Mouse (Mus musculus) ZHBTc4 (cell line): ENCODE measurements at regions not wholly inside any gene's neighbourhood (a gene's known extent, or its start where the extent isn't known, plus 50 kb on each side); places are given as distances from the start of the nearest gene placed in this dataset.

Experiments
- DNase-seq: peaks from one replicate; pipeline ENCODE4 v3.0.0-alpha.2; 2011; ENCODE audit warnings: low read depth, low spot score

DNA sequence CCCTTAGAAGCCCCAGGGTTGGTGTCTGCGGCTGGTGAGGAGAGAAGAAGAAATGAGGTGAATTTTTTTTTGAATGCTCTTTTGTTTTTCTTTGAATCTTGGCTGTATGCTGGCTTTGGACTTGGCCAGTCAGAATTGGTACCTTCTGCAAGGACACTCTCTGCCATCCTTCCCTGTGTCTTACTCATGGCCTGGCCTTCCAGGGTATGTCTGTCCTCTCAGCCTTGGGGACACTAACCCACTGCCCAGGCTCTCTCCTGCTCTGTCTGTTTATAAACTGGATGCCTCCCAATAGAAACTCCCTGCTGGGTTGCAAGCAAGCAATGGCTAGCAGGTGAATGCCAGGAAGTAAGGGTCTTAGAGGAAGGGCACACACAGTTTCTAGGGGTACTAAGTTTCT lies 110.4 kb upstream of the Sdk2 start:
- no peak for DNase-seq

DNA sequence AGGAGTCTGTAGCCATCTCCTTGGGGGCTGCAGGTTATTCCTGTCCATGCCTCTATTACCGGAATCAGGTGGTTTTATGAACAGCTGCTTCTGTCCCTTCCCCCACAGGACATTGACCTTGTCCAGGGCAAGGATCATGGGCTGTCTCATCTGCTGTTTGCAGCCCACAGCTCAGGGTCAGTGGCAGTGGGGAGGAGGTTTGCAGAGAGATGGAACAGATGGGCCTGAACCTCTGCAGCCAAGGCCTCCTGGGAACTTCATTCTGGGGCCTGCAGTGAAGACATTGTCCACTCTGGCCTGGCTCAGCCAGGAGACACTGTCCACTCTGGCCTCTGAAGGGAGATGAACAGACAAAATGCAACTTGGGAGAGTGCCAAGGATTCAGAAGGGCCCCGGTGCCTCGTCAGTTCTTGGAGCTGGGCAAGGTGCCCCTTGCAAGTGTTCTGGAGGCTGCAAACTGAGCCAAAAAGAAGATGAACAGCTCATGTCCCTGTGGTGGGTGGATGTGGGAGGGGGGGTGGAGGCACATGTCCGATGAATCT lies 109.9 kb upstream of the Sdk2 start:
- no peak for DNase-seq

DNA sequence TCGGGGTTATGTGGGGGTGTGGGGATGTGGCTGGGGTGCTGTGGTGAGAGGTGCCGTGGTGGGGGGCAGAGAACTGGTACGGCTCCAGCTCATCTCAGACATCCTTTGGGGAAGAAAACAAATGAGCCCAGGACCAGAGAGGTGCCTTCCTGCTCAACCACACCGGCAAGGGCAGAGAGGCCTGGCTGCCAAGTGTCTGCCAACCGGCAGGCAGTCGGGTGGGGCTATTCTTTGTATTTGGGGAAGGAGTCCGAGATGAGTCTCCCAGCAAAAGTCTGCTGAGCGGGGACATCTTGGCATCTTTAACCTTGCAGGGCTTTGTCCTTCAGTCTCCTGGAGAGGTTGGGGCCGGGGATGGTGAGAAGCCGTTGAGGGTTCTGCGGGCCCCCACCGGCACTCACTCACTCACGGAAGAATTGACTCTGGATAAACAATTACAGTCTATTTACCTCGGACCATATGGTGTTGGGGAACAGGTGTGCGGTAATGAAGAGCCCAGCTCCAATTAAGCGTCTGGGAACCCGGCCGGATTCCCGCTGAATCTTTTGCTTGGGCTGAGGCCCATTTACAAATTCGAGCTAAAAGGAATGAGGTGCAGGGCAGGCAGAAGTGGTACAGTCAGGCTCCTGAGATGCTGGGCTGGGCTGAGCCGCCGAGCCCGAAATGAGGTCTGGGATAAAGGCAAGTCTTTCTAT lies 108.7 kb upstream of the Sdk2 start:
- no peak for DNase-seq

DNA sequence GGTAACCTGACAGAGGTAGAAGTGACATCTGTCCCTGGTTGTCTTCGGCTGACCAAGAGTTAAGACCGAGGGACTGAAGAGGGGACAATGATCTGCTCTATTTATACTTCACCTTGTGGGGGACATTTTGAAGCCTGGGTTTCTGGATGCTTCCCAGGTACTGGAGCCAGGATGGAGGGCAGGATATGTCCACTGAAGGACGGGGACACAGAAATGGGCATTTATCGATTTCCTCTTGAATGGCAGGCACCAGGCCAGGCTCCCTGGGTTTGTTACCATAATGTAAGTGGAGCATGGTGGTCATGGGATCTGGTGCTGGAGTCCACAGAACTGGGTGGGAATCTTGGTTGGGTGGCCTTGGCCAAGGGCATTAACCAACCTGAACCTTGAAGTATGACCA lies 108.0 kb upstream of the Sdk2 start:
- DNase-seq = no peak

DNA sequence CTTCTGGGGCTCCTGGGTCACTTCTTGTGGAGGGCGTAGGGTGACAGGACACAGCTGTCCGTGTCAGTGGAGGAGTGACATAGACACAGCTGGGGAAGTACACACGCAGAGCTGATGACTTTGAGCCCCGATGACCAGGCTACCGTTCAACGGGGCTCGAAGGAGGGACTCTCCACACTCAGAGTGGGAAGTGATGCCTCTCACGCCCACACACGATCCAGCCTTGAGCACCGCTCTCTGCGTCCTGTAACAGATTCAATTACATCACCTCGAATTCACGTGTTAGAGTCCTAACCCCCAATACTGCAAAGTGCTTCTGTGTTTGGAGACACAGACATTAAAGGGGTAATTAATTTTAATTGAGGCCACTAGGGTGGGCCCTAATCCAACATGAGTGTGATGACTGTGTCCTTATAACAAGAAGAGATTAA lies 101.4 kb upstream of the Sdk2 start:
- DNase-seq = no peak

DNA sequence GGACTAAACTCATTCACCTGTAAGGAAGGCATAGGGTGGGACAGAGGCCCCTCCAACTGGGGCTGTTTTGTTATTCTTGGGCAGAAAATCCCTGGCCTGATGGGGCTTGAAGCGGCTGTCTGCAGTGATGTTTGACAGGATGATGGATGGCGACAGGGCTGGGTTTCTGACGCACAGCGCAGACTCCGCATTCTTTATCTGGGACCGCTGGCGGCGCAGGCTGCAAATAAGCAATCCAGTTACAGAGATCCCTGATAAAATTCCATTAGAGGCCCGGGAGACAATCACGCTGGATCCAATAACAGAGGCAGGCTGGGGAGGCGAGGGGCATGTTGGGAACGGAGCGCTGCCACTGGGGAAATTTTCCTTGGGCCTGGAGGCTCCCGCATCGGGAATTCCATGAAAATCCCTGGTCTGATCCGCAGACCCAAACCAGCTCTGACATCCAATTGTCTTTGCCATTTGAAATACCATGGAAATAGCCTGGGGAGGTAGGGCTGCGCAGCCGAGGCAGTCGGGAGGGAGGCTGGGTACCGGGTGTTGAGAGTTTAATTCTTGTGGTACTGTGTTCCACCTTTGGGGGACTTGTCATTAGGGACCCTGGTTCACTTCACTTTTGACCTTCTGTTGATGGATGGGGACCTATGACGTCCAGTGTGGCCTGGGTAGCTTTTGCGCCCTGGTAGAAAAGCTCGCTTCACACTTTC lies 99.0 kb upstream of the Sdk2 start:
- peak; percentile 37 for DNase-seq

DNA sequence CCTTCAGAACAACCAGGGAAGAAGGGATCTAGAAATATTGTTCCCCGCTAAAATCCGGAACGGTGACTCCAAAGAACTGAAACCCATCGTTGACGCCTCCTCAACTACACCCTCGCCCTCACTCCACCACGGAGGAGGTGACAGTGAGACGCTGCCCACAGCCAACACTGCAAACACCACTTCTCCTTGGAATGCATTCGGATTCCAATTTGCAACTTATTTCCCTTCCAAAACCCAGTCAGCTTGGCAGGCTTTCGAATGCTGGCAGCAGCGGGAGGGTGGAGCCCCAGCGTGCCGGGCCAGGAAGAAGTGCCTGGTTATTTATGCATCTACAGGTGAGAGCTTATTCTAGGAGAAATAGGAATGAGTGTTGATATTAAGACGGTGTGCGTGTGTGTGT lies 85.9 kb upstream of the Sdk2 start:
- no peak for DNase-seq

DNA sequence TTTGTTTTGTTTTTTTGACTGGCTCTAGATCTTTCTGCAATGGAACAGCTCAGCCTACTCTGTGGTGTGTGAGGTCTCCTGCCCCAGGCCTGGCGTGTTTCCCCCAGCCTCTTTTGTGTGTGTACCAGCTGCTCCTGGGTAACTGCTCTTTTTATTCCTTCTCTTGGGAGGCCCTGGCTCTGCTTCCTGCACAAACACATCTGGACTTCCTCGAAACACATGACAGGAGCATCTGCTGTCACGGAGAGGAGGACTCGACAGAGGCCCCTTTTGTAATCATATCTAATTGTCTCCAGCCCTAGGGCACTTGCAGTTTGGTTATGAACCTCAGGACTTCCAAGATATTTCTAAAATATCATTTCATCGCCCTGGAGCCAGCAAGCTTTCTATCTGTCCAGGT lies 79.5 kb upstream of the Sdk2 start:
- no peak for DNase-seq

DNA sequence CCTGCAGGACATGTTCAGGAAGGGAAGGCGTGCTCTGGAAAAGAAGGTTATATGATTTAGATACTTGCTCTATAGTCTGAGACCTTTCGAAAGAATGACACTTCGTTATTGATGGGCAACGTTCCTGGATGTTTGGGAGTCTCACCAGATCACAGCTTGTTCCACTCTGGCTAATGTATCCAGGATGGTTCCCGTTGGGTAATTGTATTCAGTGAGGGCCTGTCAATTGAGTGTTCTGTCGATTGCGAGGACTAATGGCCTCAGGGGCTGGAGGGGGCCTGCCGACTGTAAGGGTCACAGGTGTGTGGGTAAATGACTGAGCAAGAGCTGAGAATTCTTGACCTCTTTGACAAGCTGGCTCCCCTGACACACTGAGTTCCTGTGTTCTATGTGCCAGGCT lies 62.4 kb upstream of the Sdk2 start:
- peak; percentile 73 for DNase-seq

DNA sequence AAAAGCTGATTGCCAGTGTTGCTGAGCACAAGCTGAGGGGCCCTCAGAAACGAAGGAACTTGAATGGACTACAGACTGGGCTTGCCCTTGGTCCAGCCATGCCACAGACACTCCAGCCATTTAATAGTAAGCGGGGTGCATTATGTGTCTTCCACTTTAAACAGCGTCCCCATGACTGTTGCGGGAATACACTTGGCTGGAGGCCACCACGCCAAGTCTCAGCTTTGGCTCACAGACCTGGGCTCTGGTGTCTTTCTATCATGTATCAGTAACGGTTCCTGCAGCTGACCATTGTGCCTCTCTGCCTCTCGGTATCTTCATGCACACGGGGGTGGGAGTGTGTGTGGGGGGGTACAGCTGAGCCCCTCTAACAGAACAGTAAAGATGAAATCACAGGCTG lies 62.0 kb upstream of the Sdk2 start:
- no peak for DNase-seq

DNA sequence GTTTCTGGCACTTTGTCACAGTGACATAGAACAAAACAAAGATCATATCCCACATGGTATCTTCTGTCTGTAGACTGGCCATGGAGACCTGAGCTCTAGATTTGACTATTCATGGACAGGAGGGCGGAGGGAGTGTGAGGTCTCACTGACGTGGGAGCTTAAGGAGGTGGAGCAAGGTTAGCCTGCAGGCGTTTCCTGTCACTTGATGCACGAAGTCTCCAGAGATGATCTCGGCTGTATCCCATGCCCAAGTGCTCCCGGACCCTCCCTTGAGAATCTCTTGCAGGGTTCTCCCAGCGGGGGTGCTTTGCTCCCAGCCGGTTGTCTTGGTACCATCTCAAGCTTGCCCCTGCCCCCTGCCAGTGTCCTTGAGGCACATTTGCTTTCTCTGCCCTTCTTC lies 60.6 kb upstream of the Sdk2 start:
- DNase-seq = peak; percentile 82

DNA sequence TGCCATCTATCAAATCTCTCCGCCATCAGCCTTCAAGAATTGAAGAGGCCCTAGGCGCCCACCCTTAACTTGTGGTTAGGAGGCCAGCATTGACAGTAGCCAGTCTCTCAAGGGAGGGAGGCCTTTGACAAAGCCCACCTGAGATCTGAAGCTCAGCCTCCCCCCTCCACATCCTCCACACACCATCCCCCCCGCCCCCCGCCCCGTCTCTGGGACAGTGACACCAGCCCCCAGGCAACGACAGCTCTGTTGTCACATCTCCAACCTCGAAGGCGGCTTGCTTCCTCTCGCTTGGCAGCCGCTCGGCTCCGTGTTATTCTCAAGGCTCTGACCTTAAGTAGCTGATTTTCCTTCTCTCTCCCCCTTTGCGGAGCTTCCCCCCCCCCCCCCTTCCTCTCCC lies 55.3 kb upstream of the Sdk2 start:
- no peak for DNase-seq

DNA sequence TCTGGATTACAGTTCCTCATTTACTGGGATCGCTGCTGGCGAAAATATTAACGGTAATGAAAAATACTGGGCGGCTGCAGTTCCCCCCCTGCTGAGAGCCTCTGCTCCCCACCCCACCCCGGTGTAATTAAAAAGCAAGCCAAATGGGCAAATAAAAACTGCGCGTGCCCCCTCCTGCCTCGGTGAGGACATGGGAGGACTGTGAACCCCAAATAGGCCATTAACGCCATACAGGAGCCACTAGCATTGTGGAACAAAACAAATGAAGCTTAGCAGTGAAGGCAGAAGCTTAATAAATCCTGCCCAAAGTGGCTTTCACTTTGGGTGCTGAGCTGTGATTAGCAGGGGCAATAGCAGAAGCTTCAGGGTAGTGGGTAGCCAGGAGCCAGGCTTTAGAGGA lies 52.3 kb upstream of the Sdk2 start:
- DNase-seq = no peak
